ENCODE assay signal across 13 mouse cellular contexts in the genomic region with DNA sequence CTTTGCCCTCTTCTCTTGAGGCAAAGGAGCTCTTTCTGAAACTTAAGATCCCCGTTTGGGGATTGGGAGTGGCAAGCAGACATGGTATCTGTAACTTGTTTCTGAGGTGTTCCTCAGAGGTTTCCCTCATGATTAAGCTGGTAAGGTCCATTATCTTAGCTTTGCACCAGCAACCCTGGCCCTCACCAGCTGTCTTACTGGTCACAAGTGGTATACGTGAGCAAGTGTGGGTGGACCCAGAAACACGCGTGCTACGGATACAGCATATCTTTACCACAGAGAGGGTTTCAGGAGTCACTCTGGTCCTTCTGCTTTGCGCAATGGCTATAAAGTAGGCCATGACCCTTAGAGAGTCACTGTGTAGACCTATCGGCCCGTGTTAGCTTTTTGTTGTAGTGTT.
"Had no signal": no experiment of that assay in that cellular context is flagged by ENCODE, and none has a peak within 500 bp of the region (broad histone marks: within the 10 kb centered on the region; RNA-seq: fewer than 3 reads in every experiment).

No protein-coding gene starts in this region.

- H3K9ac ChIP-seq: neural tube, embryonic 12.5 days had no signal

- H3K4me3 ChIP-seq: left cerebral cortex, adult 2 months; limb, embryonic 10.5 days; midbrain, embryonic 10.5 days; neural tube, embryonic 12.5 days had no signal

- H3K27ac ChIP-seq: left cerebral cortex, adult 2 months; limb, embryonic 10.5 days; midbrain, embryonic 10.5 days; neural tube, embryonic 12.5 days had no signal

- H3K27me3 ChIP-seq: neural tube, embryonic 12.5 days had no signal

- ATAC-seq: hindbrain, embryonic 16.5 days; inflammation-experienced regulatory T-cells, adult 6 months had no signal

- H3K4me1 ChIP-seq: midbrain, embryonic 10.5 days; neural tube, embryonic 12.5 days had no signal

- DNase-seq: kidney, adult 8-10 months; kidney, postnatal 25 days; lung, adult 2 months; lung, postnatal 36 days; midbrain, embryonic 14.5 days; thymus, adult 18-20 months; thymus, postnatal 14 days had no signal

- H3K36me3 ChIP-seq: limb, embryonic 10.5 days; midbrain, embryonic 10.5 days; neural tube, embryonic 12.5 days had no signal

- H3K9me3 ChIP-seq: limb, embryonic 10.5 days; midbrain, embryonic 10.5 days; neural tube, embryonic 12.5 days had no signal

- H3K4me2 ChIP-seq: neural tube, embryonic 12.5 days had no signal
